Mouse (Mus musculus) megakaryocyte, embryonic 14.5 days (primary cell): ENCODE measurements around the gene Sh3gl2.

Experiments
- FLI1 ChIP-seq: IDR thresholded peaks from 2 replicates; pipeline ENCODE4 v1.6.1; 2012; ENCODE audit warnings: low read length, inconsistent platforms, mixed read lengths
- GATA1 ChIP-seq: IDR thresholded peaks from 3 replicates; pipeline ENCODE4 v1.6.1; 2012; ENCODE audit warnings: mixed read lengths, low read length, inconsistent platforms, borderline replicate concordance

DNA sequence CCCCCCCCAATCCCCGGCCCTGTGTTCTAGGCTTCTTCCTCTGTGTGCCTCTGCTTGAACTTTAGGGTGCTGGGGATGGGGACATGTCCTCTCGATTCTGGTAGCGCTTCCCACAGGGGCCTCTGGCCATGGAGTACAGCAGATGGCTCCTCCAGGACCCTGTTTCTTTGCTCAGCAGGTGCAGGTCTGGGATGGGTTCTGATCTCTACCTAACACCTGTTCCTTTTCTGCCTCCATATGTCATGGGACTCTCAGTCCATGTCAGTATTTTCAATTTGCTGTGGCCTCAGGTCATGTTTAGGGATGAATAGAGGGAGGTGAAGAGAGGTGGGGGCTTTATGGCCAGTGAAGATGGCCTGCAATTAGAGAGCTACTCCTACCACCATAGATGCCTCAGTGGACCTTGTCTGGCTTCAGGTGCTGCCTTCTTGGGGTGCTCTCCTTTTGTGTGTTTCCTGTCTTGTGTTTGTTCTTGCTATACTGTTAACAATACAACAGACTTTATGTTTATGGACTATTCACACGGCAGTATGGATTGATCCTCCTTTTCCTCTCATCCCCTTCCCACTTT, 52.9 kb downstream of the Sh3gl2 start:
- no peak for TF ChIP-seq GATA1
- no peak for TF ChIP-seq FLI1
